Mouse (Mus musculus): ENCODE results near the gene Sept9. TPM values are rescaled to one million over a fixed set of nuclear protein-coding genes. Genes with fewer than 3 reads are reported as not detected.

Sept9 gene
- polyA plus RNA-seq, 2 experiments: 14.9 to 25.5 TPM

GRCm38 (mm10) chr11:117284721-117285605 is 85.5 kb downstream of the Sept9 start:
- no peak for TF ChIP-seq EP300 (IDR thresholded peaks at IDR 0.05; ENCODE audit: low read depth)
- TF ChIP-seq CTCF (IDR thresholded peaks at IDR 0.05; ENCODE audit: low read depth): no peak
- Histone ChIP-seq H3K4me2 (ENCODE audit: low read depth) (no peak overlapping the region), H3K4me3 (ENCODE audit: insufficient read depth in 1 of 2, low read depth in 2 of 2, low read length in 2 of 2) (no peak overlapping the region), H3K36me3 (replicated peaks; ENCODE audit: control insufficient read depth, insufficient read depth, low read depth) (no peaks in the 10 kb centered on the region), H3K4me1 (replicated peaks; ENCODE audit: control insufficient read depth in 2 of 2, insufficient read depth in 2 of 2, low read length in 1 of 2) (peaks cover 0 to 13% of the 10 kb centered on the region in 2 experiments; a peak in 2 of 4 replicates), H3K27me3 (ENCODE audit: control insufficient read depth, insufficient read depth, low read length) (no peaks in the 10 kb centered on the region), H3K9me3 (ENCODE audit: control insufficient read depth, low read length) (no peaks in the 10 kb centered on the region), H3K9ac (replicated peaks) (no peak overlapping the region), H3K27ac (no peak overlapping the region)
- WGBS (ENCODE audit: insufficient replicate concordance): 60% methylated on average over 19 of the region's 19 CpGs
- peak; percentile 31; the same call in 1 of the 2 replicates for ATAC-seq (ENCODE audit: insufficient read depth)
- no peak for DNase-seq (ENCODE audit: low read depth in 3 of 3, low spot score in 3 of 3)

DNA sequence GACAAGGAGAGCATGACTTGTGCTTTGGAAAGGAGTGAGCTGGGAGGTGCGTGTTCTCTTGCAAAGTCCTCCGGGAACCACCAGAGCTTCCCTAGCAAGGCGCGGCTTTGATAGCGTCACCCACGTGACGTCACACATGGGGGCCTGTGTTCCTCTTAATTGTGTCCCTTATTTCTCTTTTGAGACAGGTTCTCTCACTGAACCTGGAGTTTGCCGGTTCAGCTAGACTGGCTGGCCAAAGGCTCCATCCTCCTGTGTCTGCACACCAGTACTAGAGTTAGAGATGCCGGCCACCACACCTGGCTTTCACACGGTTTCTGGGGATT is 86.1 kb downstream of the Sept9 start:
- 72% methylated on average over 10 of the region's 10 CpGs for WGBS (ENCODE audit: insufficient replicate concordance)
- no peak overlapping the region for H3K27ac ChIP-seq
- H3K4me1 ChIP-seq (replicated peaks; ENCODE audit: control insufficient read depth in 2 of 2, insufficient read depth in 2 of 2, low read length in 1 of 2): peaks cover 0 to 10% of the 10 kb centered on the region in 2 experiments; a peak in 2 of 4 replicates
- no peak overlapping the region for H3K4me2 ChIP-seq (ENCODE audit: low read depth)
- no peak overlapping the region for H3K9ac ChIP-seq (replicated peaks)
- no peaks in the 10 kb centered on the region for H3K36me3 ChIP-seq (replicated peaks; ENCODE audit: control insufficient read depth, insufficient read depth, low read depth)
- no peak overlapping the region for H3K4me3 ChIP-seq (ENCODE audit: insufficient read depth in 1 of 2, low read depth in 2 of 2, low read length in 2 of 2)
- DNase-seq (ENCODE audit: low read depth in 3 of 3, low spot score in 3 of 3) (no peak), ATAC-seq (ENCODE audit: insufficient read depth) (no peak)
- H3K9me3 ChIP-seq (ENCODE audit: control insufficient read depth, low read length): no peaks in the 10 kb centered on the region
- TF ChIP-seq CTCF (IDR thresholded peaks at IDR 0.05; ENCODE audit: low read depth): no peak
- no peak for TF ChIP-seq EP300 (IDR thresholded peaks at IDR 0.05; ENCODE audit: low read depth)
- no peaks in the 10 kb centered on the region for H3K27me3 ChIP-seq (ENCODE audit: control insufficient read depth, insufficient read depth, low read length)

- TF ChIP-seq CTCF (IDR thresholded peaks at IDR 0.05; ENCODE audit: low read depth) (no peak), EP300 (IDR thresholded peaks at IDR 0.05; ENCODE audit: low read depth) (no peak)
- DNase-seq (ENCODE audit: low read depth in 3 of 3, low spot score in 3 of 3) (no peak), ATAC-seq (ENCODE audit: insufficient read depth) (no peak)
- Histone ChIP-seq H3K27me3 (ENCODE audit: control insufficient read depth, insufficient read depth, low read length) (no peaks in the 10 kb centered on the region), H3K9ac (replicated peaks) (no peak overlapping the region), H3K4me3 (ENCODE audit: insufficient read depth in 1 of 2, low read depth in 2 of 2, low read length in 2 of 2) (no peak overlapping the region), H3K27ac (no peak overlapping the region), H3K9me3 (ENCODE audit: control insufficient read depth, low read length) (no peaks in the 10 kb centered on the region), H3K4me2 (ENCODE audit: low read depth) (no peak overlapping the region), H3K36me3 (replicated peaks; ENCODE audit: control insufficient read depth, insufficient read depth, low read depth) (no peaks in the 10 kb centered on the region; the same call in 1 of the 2 replicates), H3K4me1 (replicated peaks; ENCODE audit: control insufficient read depth in 2 of 2, insufficient read depth in 2 of 2, low read length in 1 of 2) (peaks cover 0 to 7% of the 10 kb centered on the region in 2 experiments; a peak in 2 of 4 replicates)
- WGBS (ENCODE audit: insufficient replicate concordance): 57% methylated on average over 3 of the region's 3 CpGs
Observed at GRCm38 (mm10) chr11:117287792-117288191, 88.3 kb downstream of the Sept9 start.

DNA sequence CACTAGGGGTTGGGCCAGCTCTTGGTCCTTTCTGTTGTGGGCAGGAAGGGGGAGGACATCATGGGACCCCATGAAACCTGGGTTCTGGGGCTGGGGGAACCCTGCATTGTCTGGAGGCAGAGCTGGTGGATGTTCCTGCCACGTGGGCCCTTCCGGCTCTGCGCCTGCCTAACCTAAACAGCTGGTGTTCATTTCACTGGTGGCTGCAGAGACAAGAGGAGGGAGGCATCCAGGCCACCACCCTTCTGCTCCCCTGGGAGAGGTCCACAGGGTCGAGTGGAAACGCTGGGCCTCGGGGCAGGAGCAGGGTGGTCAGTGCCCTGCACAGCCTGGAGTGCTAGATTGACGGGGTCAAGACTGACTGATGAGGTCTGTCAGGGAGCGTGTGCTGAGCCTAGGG is 89.3 kb downstream of the Sept9 start:
- no peak for ATAC-seq (ENCODE audit: insufficient read depth)
- H3K27ac ChIP-seq: no peak overlapping the region
- no peaks in the 10 kb centered on the region for H3K27me3 ChIP-seq (ENCODE audit: control insufficient read depth, insufficient read depth, low read length)
- WGBS (ENCODE audit: insufficient replicate concordance): 60% methylated on average over 8 of the region's 8 CpGs
- no peaks in the 10 kb centered on the region for H3K9me3 ChIP-seq (ENCODE audit: control insufficient read depth, low read length)
- peaks cover 0 to 4% of the 10 kb centered on the region in 2 experiments; a peak in 1 of 4 replicates for H3K4me1 ChIP-seq (replicated peaks; ENCODE audit: control insufficient read depth in 2 of 2, insufficient read depth in 2 of 2, low read length in 1 of 2)
- H3K4me3 ChIP-seq (ENCODE audit: insufficient read depth in 1 of 2, low read depth in 2 of 2, low read length in 2 of 2): no peak overlapping the region
- TF ChIP-seq CTCF (IDR thresholded peaks at IDR 0.05; ENCODE audit: low read depth) (no peak), EP300 (IDR thresholded peaks at IDR 0.05; ENCODE audit: low read depth) (no peak)
- DNase-seq (ENCODE audit: low read depth in 3 of 3, low spot score in 3 of 3): no peak
- no peaks in the 10 kb centered on the region; the same call in 1 of the 2 replicates for H3K36me3 ChIP-seq (replicated peaks; ENCODE audit: control insufficient read depth, insufficient read depth, low read depth)
- no peak overlapping the region for H3K4me2 ChIP-seq (ENCODE audit: low read depth)
- H3K9ac ChIP-seq (replicated peaks): no peak overlapping the region

- Histone ChIP-seq H3K4me3 (ENCODE audit: insufficient read depth in 1 of 2, low read depth in 2 of 2, low read length in 2 of 2) (no peak overlapping the region), H3K36me3 (replicated peaks; ENCODE audit: control insufficient read depth, insufficient read depth, low read depth) (no peaks in the 10 kb centered on the region; the same call in 1 of the 2 replicates), H3K27ac (no peak overlapping the region), H3K9me3 (ENCODE audit: control insufficient read depth, low read length) (no peaks in the 10 kb centered on the region), H3K27me3 (ENCODE audit: control insufficient read depth, insufficient read depth, low read length) (no peaks in the 10 kb centered on the region), H3K4me1 (replicated peaks; ENCODE audit: control insufficient read depth in 2 of 2, insufficient read depth in 2 of 2, low read length in 1 of 2) (no peaks in the 10 kb centered on the region), H3K9ac (replicated peaks) (no peak overlapping the region), H3K4me2 (ENCODE audit: low read depth) (no peak overlapping the region)
- no peak for TF ChIP-seq EP300 (IDR thresholded peaks at IDR 0.05; ENCODE audit: low read depth)
- no peak for TF ChIP-seq CTCF (IDR thresholded peaks at IDR 0.05; ENCODE audit: low read depth)
- ATAC-seq (ENCODE audit: insufficient read depth) (no peak), DNase-seq (ENCODE audit: low read depth in 3 of 3, low spot score in 3 of 3) (no peak)
- WGBS (ENCODE audit: insufficient replicate concordance): 83% methylated on average over 30 of the region's 30 CpGs
Observed at GRCm38 (mm10) chr11:117291271-117292059, 92.0 kb downstream of the Sept9 start.
